Mouse (Mus musculus) neutrophil, adult 5-6 weeks (primary cell): ENCODE results near the gene Gpr119. TPM values are rescaled to one million over a fixed set of nuclear protein-coding genes. Genes with fewer than 3 reads are reported as not detected.

Source experiments
- ATAC-seq: fragments of 151-379, 151-347 bp; 2 replicates; pipeline ENCODE4 v1.8.0; 2017; ENCODE audit warnings: mild to moderate bottlenecking, moderate TSS enrichment; ENCODE audit not compliant: insufficient number of reproducible peaks, poor library complexity, low FRiP score, severe bottlenecking; ENCODE audit errors: extremely low read depth
- total RNA-seq: library from RNA; stranded (forward); fragments of 200-1000 nt; gene quantifications from 2 replicates; pipeline ENCODE4 v1.2.3, GENCODE M21; 2017

The Gpr119 gene
- total RNA-seq, result not detected in 2 replicates

DNA sequence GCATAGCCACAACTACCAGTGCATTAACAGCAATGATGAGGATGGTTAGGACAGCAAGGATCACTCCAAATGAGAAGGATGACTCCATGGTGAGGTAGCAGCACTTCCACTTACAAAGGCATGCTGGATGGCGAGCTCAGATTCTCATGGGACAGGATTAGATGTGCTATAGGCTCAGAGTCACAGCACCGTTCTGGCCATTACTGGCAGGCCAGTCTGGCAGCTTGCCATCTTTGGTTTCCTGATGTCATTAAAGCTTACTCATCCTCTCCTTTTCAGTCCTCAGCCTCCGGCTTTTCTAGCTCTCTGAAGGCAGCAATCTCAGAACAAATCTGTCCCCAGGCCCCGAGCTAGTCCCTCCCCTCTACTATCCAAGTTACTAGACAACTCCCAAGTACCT lies at the start of gene Gpr119:
Gpr119 (minus strand) TSS at position 308 of the 400 bp plus-strand sequence.
- ATAC-seq, result no peak

DNA sequence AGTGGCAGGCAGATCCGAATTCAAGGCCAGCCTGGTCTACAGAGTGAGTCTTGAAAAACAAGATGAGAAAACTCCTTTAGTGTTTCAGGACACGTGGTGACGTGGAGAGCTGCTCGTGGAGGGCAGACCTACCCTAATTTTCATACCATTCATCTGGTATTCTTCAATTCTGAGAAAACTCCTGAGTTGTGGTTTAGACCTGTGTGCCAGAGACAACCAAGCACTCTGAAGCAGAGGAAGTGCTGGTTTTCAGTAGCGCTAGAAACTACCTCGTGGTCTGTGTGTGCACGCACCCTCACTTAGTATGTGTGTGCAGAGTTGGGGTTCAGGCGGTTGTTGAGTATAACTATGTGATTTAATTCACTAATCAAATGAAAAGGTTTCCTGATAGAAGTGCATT lies 38.6 kb upstream of the Gpr119 start:
- ATAC-seq, result no peak

DNA sequence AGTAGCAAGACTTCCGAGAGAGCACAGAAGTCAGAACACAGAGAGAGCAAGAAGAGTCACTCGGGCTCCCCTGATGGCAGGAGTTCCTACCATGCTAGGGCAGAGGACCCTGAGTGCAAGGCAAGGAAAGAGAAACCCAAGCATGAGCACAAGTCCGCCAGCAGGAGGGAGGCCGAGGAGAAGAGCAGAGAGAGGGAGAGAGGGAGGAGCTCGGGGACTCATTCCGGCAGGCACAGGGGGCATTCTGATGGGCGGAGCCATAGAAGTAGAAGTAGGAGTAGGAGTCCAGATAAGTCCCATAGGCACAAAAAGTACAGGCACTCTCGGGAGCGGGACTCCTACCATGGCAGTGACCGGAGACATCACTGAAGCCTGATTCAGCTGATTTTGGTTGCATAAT lies 35.4 kb upstream of the Gpr119 start:
- ATAC-seq, result no peak

DNA sequence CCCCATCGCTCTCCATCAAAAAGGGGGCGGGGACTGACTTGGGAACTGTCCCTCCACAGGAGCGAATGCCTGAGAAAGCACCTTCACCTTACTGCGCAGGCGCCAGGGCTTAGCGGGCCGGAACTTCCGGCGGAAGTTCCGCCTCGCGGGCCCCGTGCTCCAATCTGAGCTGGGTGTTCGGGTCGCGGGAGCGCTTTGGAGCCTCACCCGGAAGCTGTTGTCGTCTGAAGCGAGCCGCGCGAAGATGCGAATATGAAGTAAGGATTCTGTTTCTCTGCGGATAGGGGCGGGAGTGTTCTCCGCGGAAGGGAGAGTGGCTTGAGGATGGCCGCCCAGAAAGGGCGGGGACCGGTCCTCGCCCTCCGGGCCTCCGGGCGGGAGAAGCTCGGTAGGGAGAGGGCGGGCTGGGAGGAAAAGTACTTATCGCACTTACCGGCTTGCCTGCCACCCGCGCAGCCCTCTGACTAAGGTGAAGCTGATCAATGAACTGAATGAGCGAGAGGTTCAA lies 20.6 kb upstream of the Gpr119 start, which contains the start of gene Rbmx2:
Rbmx2 (plus strand) TSS at position 141 of the 508 bp plus-strand sequence.
- peak; percentile 97 for ATAC-seq

DNA sequence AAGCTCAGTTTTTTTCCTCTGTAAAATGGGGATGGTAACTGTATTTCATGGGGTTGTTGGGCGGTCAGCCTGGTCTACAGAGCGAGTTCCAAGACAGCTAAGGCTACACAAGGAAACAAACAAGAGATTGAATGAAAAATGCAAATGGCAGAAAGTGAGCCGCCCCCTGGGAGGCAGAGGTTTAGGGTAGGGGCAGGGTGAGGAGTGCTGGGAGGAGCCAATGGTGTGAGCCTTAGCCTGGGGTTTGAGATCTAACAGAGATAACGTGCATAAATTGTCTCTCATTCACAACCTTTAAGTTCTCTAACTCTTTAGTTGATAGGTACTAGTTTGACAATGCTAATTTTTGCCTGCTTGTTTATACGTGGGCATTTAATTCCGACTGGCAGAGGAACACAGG lies 20.2 kb upstream of the Gpr119 start:
- ATAC-seq, result no peak

DNA sequence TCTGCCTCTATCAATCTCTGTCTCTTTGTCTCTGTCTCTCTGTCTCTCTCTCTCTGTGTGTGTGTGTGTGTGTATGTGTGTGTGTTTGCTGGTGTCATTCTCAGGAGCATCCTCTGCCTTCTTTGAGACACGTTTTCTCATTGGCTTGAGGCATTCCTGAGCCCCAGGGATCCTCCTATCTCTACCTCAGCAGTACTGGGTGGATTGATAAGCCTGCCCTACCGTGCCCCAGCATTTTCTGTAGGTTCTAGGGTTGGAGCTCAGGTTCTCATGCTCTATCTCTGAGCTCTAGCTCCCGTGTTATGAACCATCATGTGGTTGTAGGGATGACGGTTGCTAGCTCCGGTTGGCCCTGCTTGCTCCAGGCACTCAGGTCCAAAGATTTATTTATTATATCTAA lies 9.6 kb upstream of the Gpr119 start:
- ATAC-seq, result no peak

DNA sequence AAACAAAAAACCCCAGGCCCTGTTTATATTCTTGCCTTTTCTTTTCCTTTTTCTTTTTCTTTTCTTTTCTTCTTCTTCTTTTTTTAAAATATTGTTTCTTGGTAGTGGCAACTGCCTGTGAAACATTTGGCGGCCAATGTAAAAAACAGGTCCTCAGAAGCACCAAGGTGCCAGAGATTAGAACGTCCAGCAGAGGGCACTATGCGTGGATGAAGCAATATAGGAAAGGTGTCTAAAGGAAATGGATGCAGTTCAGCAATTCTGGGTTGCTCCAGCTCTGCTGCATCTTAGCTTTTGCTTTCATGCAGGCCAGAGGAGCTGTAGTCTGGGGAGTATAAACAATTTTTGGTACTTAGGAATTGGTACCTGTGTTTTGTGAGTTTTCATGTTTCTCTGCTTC lies 9.2 kb upstream of the Gpr119 start:
- ATAC-seq, result peak; percentile 58; the same call in 1 of the 2 replicates

DNA sequence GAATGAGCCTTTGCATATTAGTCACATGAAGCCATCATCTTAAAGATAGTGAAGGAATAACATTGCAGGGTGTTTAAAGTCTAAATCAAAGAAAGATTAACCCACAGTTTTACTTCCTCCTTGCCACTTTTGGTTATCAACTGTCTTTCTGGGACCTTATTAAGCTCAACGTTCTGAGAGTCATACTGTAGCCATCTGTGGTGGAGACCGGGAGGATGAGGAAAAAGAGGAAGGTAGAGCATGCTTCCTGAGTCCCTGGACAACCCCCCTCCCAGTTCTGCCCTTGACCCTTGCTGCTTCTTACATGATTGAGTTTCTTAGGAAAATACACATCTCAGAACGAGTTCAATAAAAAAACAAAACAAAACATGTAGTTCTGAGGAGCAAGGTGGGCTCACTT lies 2.6 kb downstream of the Gpr119 start:
- no peak for ATAC-seq

DNA sequence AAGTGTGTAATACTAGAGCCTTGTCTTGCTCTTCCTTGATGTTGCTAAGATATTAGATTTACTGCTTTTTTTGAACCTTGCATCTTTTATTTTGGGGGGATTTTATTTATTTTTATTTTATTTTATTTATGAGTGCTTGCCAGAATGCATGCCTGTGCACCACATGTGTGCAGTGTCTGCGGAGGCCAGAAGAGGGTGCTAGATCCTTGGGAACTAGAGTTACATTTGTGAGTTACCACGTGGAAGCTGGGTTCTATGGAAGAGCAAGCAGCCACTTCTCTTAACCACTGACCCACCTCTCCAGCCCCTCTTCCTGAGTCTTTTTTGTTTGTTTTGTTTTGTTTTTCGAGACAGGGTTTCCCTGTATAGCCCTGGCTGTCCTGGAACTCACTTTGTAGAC lies 4.7 kb downstream of the Gpr119 start:
- ATAC-seq, result no peak

DNA sequence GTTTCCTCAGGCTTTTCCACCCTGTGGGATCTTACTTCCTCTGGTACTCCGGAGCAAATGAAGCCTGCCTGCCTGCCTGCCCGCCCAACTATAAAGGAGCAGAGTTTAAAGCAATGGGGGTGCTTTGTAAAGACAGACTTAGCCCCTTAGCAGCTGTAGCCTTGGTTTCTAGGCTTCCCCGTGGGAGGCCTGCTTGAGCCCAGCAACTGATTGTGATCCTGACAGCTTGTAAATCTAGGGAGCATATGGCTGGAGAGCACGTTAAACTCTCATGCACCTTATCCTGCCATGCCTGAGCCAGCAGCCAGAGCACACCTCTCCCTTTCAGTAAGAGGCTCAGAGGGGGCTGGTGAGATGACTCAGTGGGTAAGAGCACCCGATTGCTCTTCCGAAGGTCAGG lies 7.5 kb downstream of the Gpr119 start:
- no peak for ATAC-seq

DNA sequence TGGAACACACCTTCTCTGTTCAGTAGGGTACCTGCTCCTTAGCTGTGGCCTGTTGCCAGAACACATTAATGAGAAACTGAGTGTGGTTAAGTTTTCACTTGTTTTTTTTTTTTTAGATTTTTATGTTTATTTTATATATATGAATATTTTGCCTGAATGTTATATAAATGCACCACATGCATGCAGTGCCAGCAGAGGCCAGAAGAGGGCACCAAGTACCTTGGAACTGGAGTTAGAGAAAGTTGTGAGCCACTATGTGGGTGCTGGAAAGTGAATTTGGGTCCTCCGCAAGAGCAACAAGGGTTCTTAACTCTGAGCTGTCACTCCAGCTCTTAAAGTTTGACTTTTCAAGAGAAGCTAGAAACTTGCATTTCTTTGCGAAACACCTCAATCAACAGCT lies 30.2 kb downstream of the Gpr119 start:
- no peak for ATAC-seq

DNA sequence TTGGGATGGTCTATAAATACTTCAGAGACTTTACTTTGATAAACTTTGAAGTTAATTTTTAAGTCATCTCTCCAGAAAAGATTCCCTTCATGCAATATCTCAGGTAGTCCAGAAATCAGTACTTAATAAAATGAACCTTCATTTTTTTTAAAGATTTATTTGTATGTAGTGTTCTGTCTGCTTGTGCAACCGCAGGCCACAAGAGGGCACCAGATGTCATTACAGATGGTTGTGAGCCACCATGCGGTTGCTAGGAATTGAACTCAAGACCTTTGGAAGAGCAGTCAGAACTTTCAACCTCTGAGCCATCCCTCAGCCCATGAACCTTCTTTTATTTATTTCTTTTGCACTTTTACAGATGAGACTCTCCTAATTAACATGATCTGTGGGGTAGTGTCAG lies 37.2 kb downstream of the Gpr119 start:
- no peak for ATAC-seq

DNA sequence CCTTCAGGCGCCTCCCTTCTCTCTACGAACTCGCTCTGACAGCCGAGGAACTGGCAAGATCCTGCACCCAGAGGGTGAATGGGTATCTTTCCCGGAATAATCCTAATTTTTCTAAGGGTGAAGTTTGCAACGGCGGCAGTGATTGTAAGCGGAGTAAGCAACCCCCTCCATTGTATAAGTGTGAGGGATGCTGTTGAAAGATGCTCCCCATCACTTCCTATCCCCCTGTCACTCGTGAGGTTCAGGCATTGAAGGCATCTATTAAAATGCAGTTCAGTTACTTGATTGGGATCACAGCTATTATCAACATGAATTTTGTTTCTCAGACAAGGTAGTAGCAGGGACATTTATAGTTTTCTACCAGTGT lies 50.2 kb downstream of the Gpr119 start:
- ATAC-seq, result no peak

DNA sequence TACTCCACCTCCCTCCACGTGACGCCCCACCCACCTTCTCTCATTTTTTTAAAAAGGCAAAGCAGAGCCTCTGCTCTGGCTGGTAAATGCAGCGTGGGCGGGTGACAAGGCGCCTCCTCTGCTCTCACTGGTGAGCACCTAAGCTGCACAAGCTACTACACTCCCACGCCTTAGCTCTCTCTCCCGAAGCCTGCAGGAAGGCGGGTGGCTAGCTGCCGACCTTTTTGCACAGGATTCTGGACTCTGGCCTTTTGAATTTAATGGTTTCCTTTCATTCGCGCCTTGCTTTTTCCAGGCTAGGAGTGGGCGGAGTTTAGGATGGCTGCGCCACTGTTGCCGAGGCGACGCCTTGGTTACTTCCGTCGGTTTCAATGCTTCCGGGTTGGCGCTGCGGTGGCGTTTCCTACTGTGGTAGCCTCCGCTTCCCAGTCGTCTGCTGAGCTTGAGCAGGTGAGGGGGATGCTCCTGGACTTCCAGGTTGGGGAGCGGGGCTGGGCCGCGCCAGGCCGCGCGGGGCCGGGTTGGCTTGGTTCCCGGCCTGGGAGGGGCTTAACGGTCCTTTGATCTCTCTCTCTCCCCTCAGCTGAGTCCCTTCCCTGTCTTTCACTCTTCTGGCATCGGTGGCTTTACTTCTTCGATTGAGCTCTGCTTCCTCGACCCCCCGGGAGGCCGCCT lies 50.8 kb downstream of the Gpr119 start, which contains the start of gene Slc25a14:
Slc25a14 (plus strand) TSS at position 35 of the 675 bp plus-strand sequence.
- ATAC-seq, result peak; percentile 81

DNA sequence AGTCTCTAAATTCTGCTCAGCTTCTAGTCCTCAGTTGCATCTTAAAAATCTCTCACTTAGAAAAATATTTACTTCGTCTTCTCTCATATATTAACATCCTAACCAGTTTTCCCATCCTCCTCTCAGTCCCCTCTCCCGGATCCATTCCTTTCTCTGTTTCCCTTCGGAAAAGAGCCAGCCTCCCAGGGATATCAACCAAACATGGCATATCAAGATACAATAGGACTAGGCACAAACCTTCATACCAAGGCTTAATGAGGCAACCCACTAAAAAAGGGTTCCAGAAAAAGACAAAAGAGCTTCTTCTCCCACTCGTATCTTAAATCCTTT lies 51.3 kb downstream of the Gpr119 start:
- ATAC-seq, result no peak

Other genes with a start within 250 kb of the Gpr119 start
- gene Elf4, start 211.3 kb downstream of the Gpr119 start, total RNA-seq, result 45.7 and 46.6 TPM in 2 replicates
- 24.4 and 27.6 TPM in 2 replicates for gene Aifm1, start 160.9 kb downstream of the Gpr119 start, total RNA-seq
- not detected in 2 replicates for gene Rab33a, start 155.2 kb downstream of the Gpr119 start, total RNA-seq
- 14.7 and 16.8 TPM in 2 replicates for gene Zfp280c, start 80.0 kb downstream of the Gpr119 start, total RNA-seq
- 7.6 and 7.7 TPM in 2 replicates for gene Slc25a14, start 51.1 kb downstream of the Gpr119 start, total RNA-seq
- 7.3 and 8.5 TPM in 2 replicates for gene Rbmx2, start 20.5 kb upstream of the Gpr119 start, total RNA-seq
- gene Gm595, start 203.2 kb upstream of the Gpr119 start, total RNA-seq, result not detected in 2 replicates